Mouse (Mus musculus) CH12.LX (cell line): ENCODE results near the gene Ppp1r12a. TPM values are rescaled to one million over a fixed set of nuclear protein-coding genes. Genes with fewer than 3 reads are reported as not detected.

ENCODE experiments used
- DNase-seq: peaks from one replicate; pipeline ENCODE4 v3.0.0-alpha.2; 2013; ENCODE audit errors: extremely low read depth
- H3K27ac ChIP-seq: 2 replicates; pipeline ENCODE4 v1.5.1; 2012; ENCODE audit warnings: low read depth, mild to moderate bottlenecking, control low read depth, moderate library complexity; ENCODE audit not compliant: insufficient read depth
- H3K27me3 ChIP-seq: replicated peaks from 2 replicates; pipeline ENCODE3; 2012; ENCODE audit warnings: inconsistent platforms
- H3K36me3 ChIP-seq, 2 experiments: replicated peaks in 1 of 2; 2 replicates each; pipeline versions ENCODE3 to v1.6.1; 2012; ENCODE audit warnings: inconsistent platforms in 1 of 2, low read length in 1 of 2, mild to moderate bottlenecking in 1 of 2, mixed read lengths in 1 of 2, moderate library complexity in 1 of 2; ENCODE audit not compliant: control insufficient read depth in 1 of 2, insufficient read depth in 1 of 2
- H3K4me1 ChIP-seq, 2 experiments: 2 replicates each; pipeline ENCODE4 v1.6.1; 2012; ENCODE audit warnings: inconsistent platforms in 1 of 2, moderate library complexity in 1 of 2; ENCODE audit not compliant: insufficient read depth in 2 of 2, control insufficient read depth in 1 of 2
- H3K4me2 ChIP-seq: 2 replicates; pipeline ENCODE4 v1.6.1; 2012; ENCODE audit warnings: low read depth, mild to moderate bottlenecking, control low read depth; ENCODE audit not compliant: poor library complexity, insufficient read depth, severe bottlenecking
- H3K4me3 ChIP-seq, 3 experiments: fragments of 150-350 bp in 1 of 3; sonication (generic) in 1 of 3; replicated peaks in 1 of 3; 2 replicates each; pipeline versions ENCODE3 to v1.5.1; 2011 to 2012; ENCODE audit warnings: low read depth in 2 of 3, low read length in 2 of 3, mild to moderate bottlenecking in 2 of 3, moderate library complexity in 2 of 3, control low read depth in 1 of 3, improper control_type of control experiment in 1 of 3, inconsistent platforms in 1 of 3, mixed read lengths in 1 of 3; ENCODE audit not compliant: poor library complexity in 1 of 3
- H3K79me2 ChIP-seq: replicated peaks from 2 replicates; pipeline ENCODE4 v1.6.1; 2012; ENCODE audit warnings: mild to moderate bottlenecking, moderate library complexity; ENCODE audit not compliant: control insufficient read depth, poor library complexity, insufficient read depth, severe bottlenecking; ENCODE audit errors: extremely low read depth
- H3K9ac ChIP-seq: 2 replicates; pipeline ENCODE4 v1.6.1; 2012; ENCODE audit warnings: low read depth, mild to moderate bottlenecking, control low read depth, moderate library complexity; ENCODE audit not compliant: insufficient read depth
- H3K9me3 ChIP-seq: replicated peaks from 2 replicates; pipeline ENCODE3; 2012; ENCODE audit warnings: low read length, inconsistent platforms, mixed read lengths
- CHD1 ChIP-seq: IDR thresholded peaks from 2 replicates; pipeline ENCODE4 v1.6.1; 2012; ENCODE audit warnings: low read depth, low read length, improper control_type of control experiment, inconsistent platforms
- CHD2 ChIP-seq: IDR thresholded peaks from 2 replicates; pipeline ENCODE4 v1.6.1; 2011; ENCODE audit warnings: low read length, improper control_type of control experiment
- CTCF ChIP-seq, 2 experiments: IDR thresholded peaks in 1 of 2; conservative IDR thresholded peaks in 1 of 2; 2 replicates each; pipeline ENCODE4 v1.5.1; 2011 to 2012; ENCODE audit warnings: low read depth in 2 of 2, low read length in 2 of 2, improper control_type of control experiment in 1 of 2, inconsistent platforms in 1 of 2, mild to moderate bottlenecking in 1 of 2, moderate library complexity in 1 of 2
- E2F4 ChIP-seq: IDR thresholded peaks from 2 replicates; pipeline ENCODE4 v1.6.1; 2011; ENCODE audit warnings: low read depth, low read length, improper control_type of control experiment; ENCODE audit not compliant: insufficient replicate concordance
- ETS1 ChIP-seq: conservative IDR thresholded peaks from 2 replicates; pipeline ENCODE4 v1.6.1; 2012; ENCODE audit warnings: low read depth, mild to moderate bottlenecking, inconsistent platforms, low read length, improper control_type of control experiment, moderate library complexity
- HCFC1 ChIP-seq: IDR thresholded peaks from 2 replicates; pipeline ENCODE4 v1.6.1; 2012; ENCODE audit warnings: low read depth, mild to moderate bottlenecking, inconsistent platforms, low read length, improper control_type of control experiment
- IRF4 ChIP-seq: IDR thresholded peaks from 2 replicates; pipeline ENCODE4 v1.6.1; 2014; ENCODE audit warnings: low read depth, mild to moderate bottlenecking, inconsistent platforms, low read length, improper control_type of control experiment
- JUN ChIP-seq: IDR thresholded peaks from 2 replicates; pipeline ENCODE4 v1.6.1; 2011; ENCODE audit warnings: low read depth, mild to moderate bottlenecking, low read length, improper control_type of control experiment, moderate library complexity; ENCODE audit not compliant: insufficient read depth
- JUND ChIP-seq: conservative IDR thresholded peaks from 2 replicates; pipeline ENCODE4 v1.6.1; 2011; ENCODE audit warnings: low read depth, low read length, improper control_type of control experiment
- MAFK ChIP-seq: IDR thresholded peaks from 2 replicates; pipeline ENCODE4 v1.6.1; 2011; ENCODE audit warnings: low read length, improper control_type of control experiment; ENCODE audit not compliant: insufficient replicate concordance
- MAZ ChIP-seq: IDR thresholded peaks from 2 replicates; pipeline ENCODE4 v1.6.1; 2012; ENCODE audit warnings: low read depth, mild to moderate bottlenecking, inconsistent platforms, low read length, improper control_type of control experiment, moderate library complexity
- MXI1 ChIP-seq: IDR thresholded peaks from 2 replicates; pipeline ENCODE4 v1.6.1; 2011; ENCODE audit warnings: mild to moderate bottlenecking, low read depth, low read length, improper control_type of control experiment
- NRF1 ChIP-seq: IDR thresholded peaks from 2 replicates; pipeline ENCODE4 v1.6.1; 2014; ENCODE audit warnings: low read depth, mild to moderate bottlenecking, inconsistent platforms, low read length, improper control_type of control experiment, moderate library complexity
- PAX5 ChIP-seq: IDR thresholded peaks from 2 replicates; pipeline ENCODE4 v1.6.1; 2012; ENCODE audit warnings: low read length, inconsistent platforms, mixed read lengths
- POLR2A ChIP-seq: IDR thresholded peaks from 2 replicates; pipeline ENCODE4 v1.6.1; 2011; ENCODE audit warnings: low read depth, mild to moderate bottlenecking, improper control_type of control experiment, low read length
- POLR2AphosphoS2 ChIP-seq: IDR thresholded peaks from 2 replicates; pipeline ENCODE4 v1.6.1; 2011; ENCODE audit warnings: low read depth, low read length, improper control_type of control experiment
- RAD21 ChIP-seq: IDR thresholded peaks from 2 replicates; pipeline ENCODE4 v1.6.1; 2011; ENCODE audit warnings: low read depth, mild to moderate bottlenecking, low read length, improper control_type of control experiment, moderate library complexity
- RCOR1 ChIP-seq: conservative IDR thresholded peaks from 2 replicates; pipeline ENCODE4 v1.6.1; 2012; ENCODE audit warnings: low read depth, mild to moderate bottlenecking, inconsistent platforms, low read length, improper control_type of control experiment
- SIN3A ChIP-seq: IDR thresholded peaks from 2 replicates; pipeline ENCODE4 v1.6.1; 2012; ENCODE audit warnings: low read length, improper control_type of control experiment, inconsistent platforms
- TCF12 ChIP-seq: IDR thresholded peaks from 2 replicates; pipeline ENCODE4 v1.6.1; 2014; ENCODE audit warnings: low read depth, mild to moderate bottlenecking, inconsistent platforms, low read length, improper control_type of control experiment
- UBTF ChIP-seq: IDR thresholded peaks from 2 replicates; pipeline ENCODE4 v1.6.1; 2012; ENCODE audit warnings: low read depth, mild to moderate bottlenecking, inconsistent platforms, low read length, improper control_type of control experiment, moderate library complexity
- USF1 ChIP-seq: IDR thresholded peaks from 2 replicates; pipeline ENCODE4 v1.6.1; 2014; ENCODE audit warnings: low read depth, mild to moderate bottlenecking, inconsistent platforms, low read length, improper control_type of control experiment
- ZC3H11A ChIP-seq: IDR thresholded peaks from 2 replicates; pipeline ENCODE4 v1.6.1; 2012; ENCODE audit warnings: low read depth, mild to moderate bottlenecking, inconsistent platforms, low read length, improper control_type of control experiment
- ZKSCAN1 ChIP-seq: IDR thresholded peaks from 2 replicates; pipeline ENCODE4 v1.6.1; 2012; ENCODE audit warnings: low read depth, inconsistent platforms, low read length, improper control_type of control experiment, borderline replicate concordance
- ZNF384 ChIP-seq: IDR thresholded peaks from 2 replicates; pipeline ENCODE4 v1.6.1; 2012; ENCODE audit warnings: low read depth, low read length, improper control_type of control experiment, inconsistent platforms
- dilution Hi-C: fragments of 300-500 bp; cut with MboI; formaldehyde crosslinking; loops from 2 replicates; pipeline ENCODE4 v1.14.3; 2020; ENCODE audit warnings: low sequenced_read_pairs; ENCODE audit not compliant: extremely low pct_unique_long_range_greater_than_20kb, extremely low pct_ligation_motif_present
- in situ Hi-C: fragments of 300-500 bp; cut with MboI; formaldehyde crosslinking; loops from 3 replicates; pipeline ENCODE4 v1.14.3; 2019; ENCODE audit warnings: low sequenced_read_pairs, low pct_ligation_motif_present, low pct_unique_long_range_greater_than_20kb, mixed read lengths
- polyA plus RNA-seq: library from polyadenylated mRNA; unstranded; fragments of >175 nt; gene quantifications from 2 replicates; pipeline ENCODE4 v1.2.1, GENCODE M21; 2012; ENCODE audit warnings: low read depth; ENCODE audit not compliant: insufficient read length
- total RNA-seq, 2 experiments: library from RNA; depleted of rRNA; stranded (reverse); fragments of 300-350 nt in 1 of 2; fragments of >200 nt in 1 of 2; gene quantifications; 2 replicates each; pipeline ENCODE4 v1.2.3; 2012 to 2014

Ppp1r12a gene
- total and polyA plus RNA-seq, 3 experiments = 34.4 to 70.8 (median 60.0) TPM

GRCm38 (mm10) chr10:108286658-108287437, 124.9 kb downstream of the Ppp1r12a start:
- Histone ChIP-seq H3K27ac (no peak overlapping the region), H3K9ac (no peak overlapping the region), H3K36me3 (peaks cover 0 to 12% of the 10 kb centered on the region in 2 experiments), H3K4me2 (no peak overlapping the region), H3K4me1 (no peaks in the 10 kb centered on the region), H3K4me3 (no peak overlapping the region), H3K9me3 (no peaks in the 10 kb centered on the region), H3K27me3 (no peaks in the 10 kb centered on the region), H3K79me2 (no peaks in the 10 kb centered on the region)
- in situ Hi-C loops = loop anchor here (25.0 kb wide), 2 partner anchors 250 to 350 kb away; no protein-coding TSS in a partner anchor
- dilution Hi-C loops = no loop called here
- TF ChIP-seq JUND = no peak
- TF ChIP-seq ETS1 = no peak
- no peak for DNase-seq

GRCm38 (mm10) chr10:108287438-108287801, 125.4 kb downstream of the Ppp1r12a start:
- H3K9me3 ChIP-seq = no peaks in the 10 kb centered on the region
- no peak for DNase-seq
- dilution Hi-C loops = no loop called here
- TF ChIP-seq JUND (no peak), POLR2A (no peak), MXI1 (no peak), PAX5 (no peak), POLR2AphosphoS2 (no peak), E2F4 (no peak), ZC3H11A (no peak), JUN (no peak)
- H3K4me3 ChIP-seq = no peak overlapping the region
- H3K4me1 ChIP-seq = no peaks in the 10 kb centered on the region
- no peak overlapping the region for H3K4me2 ChIP-seq
- H3K79me2 ChIP-seq = no peaks in the 10 kb centered on the region
- no peaks in the 10 kb centered on the region for H3K27me3 ChIP-seq
- in situ Hi-C loops = loop anchor here (25.0 kb wide), 2 partner anchors 250 to 350 kb away; no protein-coding TSS in a partner anchor
- H3K36me3 ChIP-seq = peaks cover 0 to 7% of the 10 kb centered on the region in 2 experiments
- no peak overlapping the region for H3K27ac ChIP-seq
- H3K9ac ChIP-seq = no peak overlapping the region

DNA sequence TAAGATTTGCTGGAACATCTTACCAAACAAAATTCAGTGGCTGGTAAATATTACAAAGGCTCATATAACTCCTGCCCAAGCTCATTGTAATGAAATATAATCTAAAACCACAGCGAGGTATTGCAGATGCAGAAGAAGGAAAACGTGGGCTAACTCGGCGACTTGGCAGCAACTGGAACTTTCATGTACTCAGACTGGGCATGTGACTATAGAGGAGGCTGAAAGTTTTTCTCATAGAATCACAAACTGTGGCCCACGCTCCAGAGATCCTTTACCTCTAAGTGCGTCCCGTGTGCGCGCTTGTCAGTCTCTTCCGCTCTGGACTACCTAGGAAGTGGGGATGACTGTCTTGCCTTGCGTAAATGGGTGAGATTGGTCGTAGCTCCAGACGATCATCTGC, 128.1 kb downstream of the Ppp1r12a start:
- Histone ChIP-seq H3K4me3 (no peak overlapping the region), H3K27me3 (no peaks in the 10 kb centered on the region), H3K79me2 (no peaks in the 10 kb centered on the region), H3K27ac (no peak overlapping the region), H3K9ac (no peak overlapping the region), H3K4me2 (no peak overlapping the region), H3K4me1 (no peaks in the 10 kb centered on the region), H3K36me3 (peaks cover 0 to 2% of the 10 kb centered on the region in 2 experiments), H3K9me3 (no peaks in the 10 kb centered on the region)
- dilution Hi-C loops = no loop called here
- DNase-seq = no peak
- in situ Hi-C loops = loop anchor here (25.0 kb wide), 2 partner anchors 247 to 353 kb away; no protein-coding TSS in a partner anchor
- TF ChIP-seq IRF4 (no peak), RCOR1 (no peak), ZNF384 (no peak), MAFK (no peak), CHD2 (no peak), ETS1 (no peak), POLR2A (no peak), NRF1 (no peak), ZKSCAN1 (no peak), USF1 (no peak), MAZ (no peak), HCFC1 (no peak), PAX5 (no peak), UBTF (no peak), CTCF (conservative IDR thresholded peaks at IDR 0.05 in 1 of 2, IDR thresholded peaks at IDR 0.05 in 1 of 2; ENCODE audit: low read depth in 2 of 2, low read length in 2 of 2) (no peak), TCF12 (no peak), SIN3A (no peak), RAD21 (no peak), CHD1 (no peak)
